In genomic region chr1:4571299-4572202, GRCm38 (mm10) we compare ENCODE assay signal across 8 mouse cellular contexts.
DNase-seq lines count a peak whose midpoint lies in the region; ATAC-seq and TF ChIP-seq lines count a peak whose summit lies in the region.

No protein-coding gene starts in this region.

- peak overlapping the region; percentile 77 for H3K9ac ChIP-seq in embryonic facial prominence, embryonic 14.5 days (ENCODE audit: low read depth, low read length)
- peak overlapping the region; percentile 74 for H3K9ac ChIP-seq in kidney, embryonic 14.5 days (ENCODE audit: low read depth, low read length)
- H3K9ac ChIP-seq in limb, embryonic 14.5 days (ENCODE audit: low read depth, low read length, severe bottlenecking), result peak overlapping the region; percentile 75
- peak overlapping the region; percentile 65 for H3K9ac ChIP-seq in midbrain, embryonic 15.5 days

- H3K4me3 ChIP-seq in embryonic facial prominence, embryonic 14.5 days (ENCODE audit: low read depth, low read length), result peak overlapping the region; percentile 60
- H3K4me3 ChIP-seq in heart, embryonic 10.5 days, result peak overlapping the region; percentile 72
- peak overlapping the region; percentile 52 for H3K4me3 ChIP-seq in kidney, embryonic 14.5 days (ENCODE audit: low read length)
- peak overlapping the region; percentile 48 for H3K4me3 ChIP-seq in limb, embryonic 14.5 days (replicated peaks; ENCODE audit: low read length)
- H3K4me3 ChIP-seq in midbrain, embryonic 15.5 days, result peak overlapping the region; percentile 56

- WGBS in embryonic facial prominence, embryonic 14.5 days, result 1% methylated on average over 25 of the region's 58 CpGs
- WGBS in heart, embryonic 10.5 days, result under 1% methylated on average over 58 of the region's 58 CpGs
- under 1% methylated on average over 57 of the region's 58 CpGs for WGBS in kidney, embryonic 14.5 days
- WGBS in limb, embryonic 14.5 days, result 1% methylated on average over 55 of the region's 58 CpGs
- WGBS in midbrain, embryonic 15.5 days, result under 1% methylated on average over 58 of the region's 58 CpGs

- DNase-seq in layer of hippocampus, adult 11-12 months (ENCODE audit: low spot score), result peak; percentile 40
- DNase-seq in layer of hippocampus, adult 9-10 months (ENCODE audit: low spot score), result no peak
- DNase-seq in embryonic facial prominence, embryonic 14.5 days (ENCODE audit: low spot score), result peak; percentile 86
- peak; percentile 90 for DNase-seq in heart, embryonic 10.5 days (ENCODE audit: low spot score)
- peak; percentile 65 for DNase-seq in limb, embryonic 14.5 days (ENCODE audit: low spot score)
- DNase-seq in telencephalon, adult 2 months (ENCODE audit: low read depth, low spot score), result peak; percentile 26

- H3K4me1 ChIP-seq in embryonic facial prominence, embryonic 14.5 days (ENCODE audit: control insufficient read depth, insufficient read depth, low read length), result no peaks in the 10 kb centered on the region
- H3K4me1 ChIP-seq in heart, embryonic 10.5 days, result peaks cover 6% of the 10 kb centered on the region; the same call in 1 of the 2 replicates
- no peaks in the 10 kb centered on the region for H3K4me1 ChIP-seq in kidney, embryonic 14.5 days (ENCODE audit: control insufficient read depth, insufficient read depth, low read length)
- H3K4me1 ChIP-seq in limb, embryonic 14.5 days (ENCODE audit: control insufficient read depth, insufficient read depth, low read length), result no peaks in the 10 kb centered on the region
- H3K4me1 ChIP-seq in midbrain, embryonic 15.5 days, result peaks cover 6% of the 10 kb centered on the region

- H3K4me2 ChIP-seq in embryonic facial prominence, embryonic 14.5 days (ENCODE audit: low read depth, low read length), result peak overlapping the region; percentile 86
- H3K4me2 ChIP-seq in kidney, embryonic 14.5 days (replicated peaks; ENCODE audit: low read depth, low read length), result peak overlapping the region; percentile 51
- H3K4me2 ChIP-seq in limb, embryonic 14.5 days (replicated peaks; ENCODE audit: low read depth, low read length, severe bottlenecking), result peak overlapping the region; percentile 78
- H3K4me2 ChIP-seq in midbrain, embryonic 15.5 days, result peak overlapping the region; percentile 65

- peak overlapping the region; percentile 44; the same call in 1 of the 2 replicates for H3K27ac ChIP-seq in embryonic facial prominence, embryonic 14.5 days (replicated peaks; ENCODE audit: low read depth, low read length)
- H3K27ac ChIP-seq in heart, embryonic 10.5 days, result peak overlapping the region; percentile 93
- peak overlapping the region; percentile 86 for H3K27ac ChIP-seq in kidney, embryonic 14.5 days (ENCODE audit: low read depth, low read length)
- peak overlapping the region; percentile 81 for H3K27ac ChIP-seq in limb, embryonic 14.5 days (replicated peaks; ENCODE audit: low read depth, low read length)
- H3K27ac ChIP-seq in midbrain, embryonic 15.5 days, result peak overlapping the region; percentile 86

- peak; percentile 92 for ATAC-seq in embryonic facial prominence, embryonic 14.5 days (ENCODE audit: low read depth)
- ATAC-seq in kidney, embryonic 14.5 days (ENCODE audit: low FRiP score, low TSS enrichment), result peak; percentile 96
- ATAC-seq in limb, embryonic 14.5 days (ENCODE audit: low FRiP score, low read depth), result peak; percentile 93
- ATAC-seq in midbrain, embryonic 15.5 days (replicated peaks), result peak; percentile 96

- TF ChIP-seq POLR2A in limb, embryonic 14.5 days (IDR thresholded peaks at IDR 0.05; ENCODE audit: borderline replicate concordance, extremely low read depth, insufficient read depth, insufficient read length), result 0 out of 2 replicates have a peak, but pooled peaks have one; percentile 25

- no peaks in the 10 kb centered on the region for H3K36me3 ChIP-seq in embryonic facial prominence, embryonic 14.5 days (ENCODE audit: control insufficient read depth, insufficient read depth, low read length)
- H3K36me3 ChIP-seq in heart, embryonic 10.5 days, result no peaks in the 10 kb centered on the region
- H3K36me3 ChIP-seq in kidney, embryonic 14.5 days (ENCODE audit: control insufficient read depth, insufficient read depth, low read length), result no peaks in the 10 kb centered on the region
- H3K36me3 ChIP-seq in limb, embryonic 14.5 days (ENCODE audit: control insufficient read depth, insufficient read depth, low read length), result no peaks in the 10 kb centered on the region
- H3K36me3 ChIP-seq in midbrain, embryonic 15.5 days (replicated peaks), result no peaks in the 10 kb centered on the region

- no peaks in the 10 kb centered on the region for H3K9me3 ChIP-seq in embryonic facial prominence, embryonic 14.5 days (ENCODE audit: control insufficient read depth, low read length)
- no peaks in the 10 kb centered on the region for H3K9me3 ChIP-seq in heart, embryonic 10.5 days
- peaks cover 6% of the 10 kb centered on the region; the same call in 1 of the 2 replicates for H3K9me3 ChIP-seq in kidney, embryonic 14.5 days (ENCODE audit: control insufficient read depth, low read length)
- peaks cover 6% of the 10 kb centered on the region; the same call in 1 of the 2 replicates for H3K9me3 ChIP-seq in limb, embryonic 14.5 days (ENCODE audit: control insufficient read depth, low read length)
- H3K9me3 ChIP-seq in midbrain, embryonic 15.5 days, result no peaks in the 10 kb centered on the region

- no peaks in the 10 kb centered on the region for H3K27me3 ChIP-seq in embryonic facial prominence, embryonic 14.5 days (replicated peaks; ENCODE audit: control insufficient read depth, insufficient read depth, low read length)
- H3K27me3 ChIP-seq in heart, embryonic 10.5 days (ENCODE audit: insufficient read depth, poor library complexity, severe bottlenecking), result no peaks in the 10 kb centered on the region
- no peaks in the 10 kb centered on the region for H3K27me3 ChIP-seq in kidney, embryonic 14.5 days (ENCODE audit: control insufficient read depth, insufficient read depth, low read length)
- H3K27me3 ChIP-seq in limb, embryonic 14.5 days (ENCODE audit: control insufficient read depth, insufficient read depth, low read length), result no peaks in the 10 kb centered on the region
- H3K27me3 ChIP-seq in midbrain, embryonic 15.5 days (replicated peaks), result no peaks in the 10 kb centered on the region
